Mouse (Mus musculus) lung, adult 2 months (tissue): Measurements from ENCODE around the gene Rhebl1. TPM values are rescaled to one million over a fixed set of nuclear protein-coding genes. Genes with fewer than 3 reads are reported as not detected.
"Not testable (repeated sequence)": the region's sequence is repeated elsewhere in the genome, so short reads cannot be mapped to it uniquely, and the experiment has no call there.

Experiments used
- DNase-seq: peaks from one replicate; pipeline ENCODE4 v3.0.0; 2022
- H3K4me1 ChIP-seq: fragments of 200-500 bp; 2 replicates; pipeline ENCODE4 v1.6.1; 2011; ENCODE audit warnings: low read length; ENCODE audit not compliant: control insufficient read depth, insufficient read depth
- H3K4me3 ChIP-seq: fragments of 200-500 bp; replicated peaks from 2 replicates; pipeline ENCODE3; 2011; ENCODE audit warnings: low read depth, mild to moderate bottlenecking, control low read depth, low read length; ENCODE audit errors: extremely low read depth
- CTCF ChIP-seq: fragments of 200-500 bp; IDR thresholded peaks from 2 replicates; pipeline ENCODE4 v1.5.1; 2011; ENCODE audit warnings: mild to moderate bottlenecking, low read length, control low read depth; ENCODE audit not compliant: insufficient read depth
- POLR2A ChIP-seq: fragments of 200-500 bp; IDR thresholded peaks from 2 replicates; pipeline ENCODE4 v1.6.1; 2011; ENCODE audit warnings: low read depth, mild to moderate bottlenecking, control low read depth, low read length, borderline replicate concordance; ENCODE audit errors: extremely low read depth
- WGBS: fragments of 180-500 bp; shearing (Covaris S2); methylation state at CpG from one replicate; pipeline ENCODE4 v1.1.7; 2018; 5-methylcytosine and 5-hydroxymethylcytosine counted together
- polyA plus RNA-seq: library from polyadenylated mRNA; depleted of rRNA; stranded (reverse); fragments of >200 nt; gene quantifications from 2 replicates; pipeline ENCODE4 v1.2.3, GENCODE M21; 2012; rRNA removed

The Rhebl1 gene
- 5.4 and 5.6 TPM in 2 replicates for polyA plus RNA-seq

GRCm38 (mm10) chr15:98893940-98894745 is at the start of gene Rhebl1:
Gene Rhebl1, minus strand, starts transcription at chr15:98894540.
- Histone ChIP-seq H3K4me1 (peaks cover 21% of the 10 kb centered on the region), H3K4me3 (peak within 1 kb of the TSS; percentile 61)
- TF ChIP-seq CTCF (no peak), POLR2A (peak; percentile 29; the same call in 1 of the 2 replicates)
- WGBS, result under 1% methylated on average over 77 of the region's 77 CpGs
- DNase-seq, result peak; percentile 52

DNA sequence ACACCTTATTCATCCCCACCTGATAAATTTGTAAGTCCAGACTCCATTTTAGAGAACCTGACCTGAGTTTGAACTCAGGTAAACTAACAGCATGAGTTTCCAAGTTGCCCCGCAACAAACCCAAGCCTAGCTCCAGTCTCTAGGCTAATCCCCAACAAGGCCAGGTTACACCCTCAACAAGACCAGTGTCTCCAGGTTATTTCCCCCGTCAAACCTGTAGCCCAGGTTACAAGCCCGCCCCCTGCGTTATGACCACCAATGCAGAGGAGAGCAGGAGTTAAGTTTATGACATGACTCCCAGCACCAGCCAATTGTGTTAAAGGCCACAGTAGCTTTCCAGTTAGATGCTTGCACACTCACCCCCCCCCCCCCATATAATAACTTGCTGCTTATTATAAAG is 48.8 kb upstream of the Rhebl1 start:
- Histone ChIP-seq H3K4me1 (no peaks in the 10 kb centered on the region), H3K4me3 (no peak overlapping the region)
- no peak for DNase-seq
- no peak for TF ChIP-seq CTCF
- no peak for TF ChIP-seq POLR2A
- WGBS, result 78% methylated on average over 4 of the region's 4 CpGs

GRCm38 (mm10) chr15:98942081-98942480 is 47.7 kb upstream of the Rhebl1 start:
- no peak for DNase-seq
- TF ChIP-seq CTCF (no peak), POLR2A (no peak)
- Histone ChIP-seq H3K4me1 (no peaks in the 10 kb centered on the region), H3K4me3 (no peak overlapping the region)
- WGBS, result 78% methylated on average over 4 of the region's 4 CpGs

DNA sequence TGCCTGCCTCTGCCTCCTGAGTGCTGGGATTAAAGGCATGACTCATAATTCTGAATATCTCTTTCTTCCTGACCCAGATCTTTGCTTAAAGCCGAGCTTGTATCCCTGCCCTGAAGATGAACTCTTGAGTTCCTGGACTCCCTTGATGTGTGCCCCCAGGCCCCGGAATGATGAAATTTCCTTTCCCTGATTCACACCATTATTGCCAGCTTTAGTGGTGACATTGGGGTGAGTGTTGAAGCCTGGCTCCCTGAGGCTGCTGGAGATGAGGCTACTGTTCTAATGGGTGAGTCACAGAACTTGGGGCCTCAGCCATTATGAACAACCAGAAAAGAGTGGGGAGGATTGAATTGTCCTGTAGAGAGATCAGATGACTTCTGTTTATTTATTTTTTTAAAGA is 47.2 kb upstream of the Rhebl1 start:
- DNase-seq, result no peak
- WGBS, result 50% methylated on average over 2 of the region's 2 CpGs

GRCm38 (mm10) chr15:98940816-98941215 is 46.5 kb upstream of the Rhebl1 start:
- 64% methylated on average over 10 of the region's 10 CpGs for WGBS
- Histone ChIP-seq H3K4me3 (no peak overlapping the region), H3K4me1 (no peaks in the 10 kb centered on the region)
- TF ChIP-seq CTCF, result no peak
- TF ChIP-seq POLR2A, result no peak
- no peak for DNase-seq

More for the DNA sequence above, 47.2 kb upstream of the Rhebl1 start:
- Histone ChIP-seq H3K4me3 (no peak overlapping the region), H3K4me1 (no peaks in the 10 kb centered on the region)
- TF ChIP-seq CTCF, result no peak
- TF ChIP-seq POLR2A, result no peak

GRCm38 (mm10) chr15:98934217-98934839 is 40.0 kb upstream of the Rhebl1 start, which contains the start of gene Tuba1b:
Gene Tuba1b, minus strand, starts transcription at chr15:98934565.
- peak; percentile 90 for DNase-seq
- under 1% methylated on average over 58 of the region's 58 CpGs for WGBS
- TF ChIP-seq POLR2A (peak; percentile 90), CTCF (no peak)

DNA sequence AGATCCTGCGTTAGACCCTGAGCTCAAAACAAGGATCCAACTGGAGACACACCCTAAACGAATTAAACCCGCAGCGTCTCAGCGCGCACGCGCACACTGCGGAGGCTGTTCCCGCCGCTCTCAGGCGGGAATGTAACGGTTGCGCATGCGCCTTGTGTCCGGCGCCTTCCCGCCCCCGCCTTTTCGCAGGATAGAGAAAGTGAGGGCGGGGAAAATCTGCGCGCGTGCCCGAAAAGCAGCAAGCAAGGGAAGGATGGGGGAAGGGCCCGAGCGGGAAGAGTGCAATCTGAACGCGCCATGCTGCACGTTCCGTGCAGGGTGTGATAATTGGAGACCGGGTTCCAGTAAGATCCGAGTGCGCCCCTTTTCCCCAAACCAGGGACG is 39.5 kb upstream of the Rhebl1 start:
- peak overlapping the region; percentile 84 for H3K4me3 ChIP-seq
- TF ChIP-seq CTCF, result no peak
- no peak for TF ChIP-seq POLR2A
- peak; percentile 88 for DNase-seq

More at GRCm38 (mm10) chr15:98934217-98934839, 40.0 kb upstream of the Rhebl1 start, which contains the start of gene Tuba1b:
- peaks cover 4% of the 10 kb centered on the region for H3K4me1 ChIP-seq
- H3K4me3 ChIP-seq, result peak within 1 kb of the TSS; percentile 96

GRCm38 (mm10) chr15:98933004-98933671 is 38.8 kb upstream of the Rhebl1 start:
- H3K4me3 ChIP-seq, result peak overlapping the region; percentile 84
- WGBS, result 3% methylated on average over 8 of the region's 9 CpGs
- not testable (repeated sequence) for H3K4me1 ChIP-seq, DNase-seq

More for the DNA sequence above, 39.5 kb upstream of the Rhebl1 start:
- WGBS, result under 1% methylated on average over 35 of the region's 35 CpGs
- H3K4me1 ChIP-seq, result peaks cover 4% of the 10 kb centered on the region

- DNase-seq, result no peak
- 64% methylated on average over 3 of the region's 3 CpGs for WGBS
- TF ChIP-seq POLR2A (no peak), CTCF (no peak)
- H3K4me3 ChIP-seq, result no peak overlapping the region
- peaks cover 6% of the 10 kb centered on the region for H3K4me1 ChIP-seq
Measured at GRCm38 (mm10) chr15:98930998-98931397, 36.7 kb upstream of the Rhebl1 start.
